Mouse (Mus musculus) testis, adult 2 months (tissue): ENCODE measurements around the gene Creb3l4.

ENCODE experiments used
- CTCF ChIP-seq: fragments of 200-500 bp; IDR thresholded peaks from 2 replicates; pipeline ENCODE4 v1.5.1; 2012; ENCODE audit warnings: low read depth, mild to moderate bottlenecking, inconsistent platforms, low read length, moderate library complexity; ENCODE audit not compliant: control insufficient read depth, insufficient read depth, insufficient replicate concordance
- POLR2A ChIP-seq: fragments of 200-500 bp; IDR thresholded peaks from 2 replicates; pipeline ENCODE4 v1.6.1; 2012; ENCODE audit warnings: low read depth, mild to moderate bottlenecking, inconsistent platforms, low read length, moderate library complexity; ENCODE audit not compliant: control insufficient read depth

DNA sequence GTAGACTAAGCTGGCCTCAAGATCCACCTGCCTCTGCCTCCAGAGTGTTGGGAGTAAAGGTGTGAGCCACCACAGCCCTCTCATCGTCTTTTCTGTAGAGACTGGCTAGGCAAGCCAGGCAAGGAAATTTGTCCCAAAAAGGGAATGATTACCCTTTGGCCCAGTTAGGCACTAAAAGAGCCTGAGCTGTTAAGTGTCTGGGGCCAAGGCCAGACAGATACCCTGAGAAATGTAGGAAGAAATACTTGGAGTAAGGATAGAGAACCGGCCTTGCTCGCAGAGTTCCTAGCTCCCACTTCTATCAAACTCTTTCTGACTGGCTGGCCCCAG is 4.3 kb upstream of the Creb3l4 start:
- TF ChIP-seq POLR2A (no peak), CTCF (no peak)
